Mouse (Mus musculus): ENCODE measurements around the gene Agtpbp1. TPM values are rescaled to one million over a fixed set of nuclear protein-coding genes. Genes with fewer than 3 reads are reported as not detected.

Gene Agtpbp1
- total RNA-seq, 2 experiments from 2014 or later: 29.7 to 49.9 TPM

DNA sequence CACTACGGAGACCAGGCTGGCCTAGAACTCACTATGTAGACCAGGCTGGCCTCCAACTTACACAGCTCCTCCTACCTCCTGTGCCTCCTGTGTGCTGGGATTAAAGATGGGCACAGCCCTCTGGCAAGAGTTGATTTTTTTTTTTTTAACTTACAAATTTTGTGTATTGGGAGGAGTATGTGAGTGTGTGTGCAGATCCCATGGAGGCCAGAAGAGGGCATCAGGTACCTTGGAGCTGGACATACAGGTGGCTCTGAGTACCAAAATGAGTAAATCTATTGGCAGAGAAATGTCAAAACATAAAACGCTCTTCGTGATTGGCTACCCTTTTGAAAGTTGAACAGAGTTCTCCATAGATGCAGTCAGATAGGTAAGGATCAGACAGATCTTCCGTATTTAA lies 4.1 kb downstream of the Agtpbp1 start:
- DNase-seq: no peak

DNA sequence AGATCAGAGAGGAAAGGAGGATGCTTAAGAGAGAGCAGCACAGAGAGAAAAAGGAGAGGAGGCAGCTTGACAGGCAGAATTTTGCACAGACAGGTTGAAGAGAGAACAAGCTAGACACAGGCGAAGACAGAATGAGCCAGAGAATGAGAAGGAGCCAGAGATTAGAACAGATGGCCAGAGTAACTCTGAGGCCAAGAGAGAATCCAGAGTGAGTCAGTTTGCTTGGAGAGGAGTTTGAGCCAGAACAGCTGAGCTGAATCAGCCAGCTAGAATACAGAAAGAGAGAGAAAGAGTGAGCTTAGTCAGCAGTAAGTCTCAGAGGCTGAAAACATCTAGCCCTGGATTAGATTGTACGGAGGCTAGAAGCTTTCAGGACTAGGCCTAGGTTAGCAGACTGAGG lies 12.5 kb downstream of the Agtpbp1 start:
- no peak for DNase-seq

DNA sequence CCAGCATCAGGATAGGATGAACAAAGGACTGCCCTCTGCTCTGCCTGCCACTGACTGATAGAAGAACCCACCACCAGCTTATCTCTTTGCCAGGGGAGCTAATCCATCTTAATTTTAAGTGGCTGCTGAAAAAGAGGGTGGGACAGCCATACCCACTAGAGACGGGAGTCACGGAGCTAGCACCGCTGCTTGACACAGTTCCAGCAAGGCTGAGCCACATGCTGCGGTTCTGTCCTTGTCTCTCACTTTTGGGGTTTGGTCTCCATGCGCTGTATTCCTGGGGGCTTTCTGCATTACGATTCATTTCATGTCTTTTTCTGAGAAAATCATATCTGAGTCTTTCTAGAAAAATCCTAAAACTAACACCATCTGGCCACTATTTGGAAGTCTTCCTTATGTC lies 13.9 kb downstream of the Agtpbp1 start:
- no peak for DNase-seq

DNA sequence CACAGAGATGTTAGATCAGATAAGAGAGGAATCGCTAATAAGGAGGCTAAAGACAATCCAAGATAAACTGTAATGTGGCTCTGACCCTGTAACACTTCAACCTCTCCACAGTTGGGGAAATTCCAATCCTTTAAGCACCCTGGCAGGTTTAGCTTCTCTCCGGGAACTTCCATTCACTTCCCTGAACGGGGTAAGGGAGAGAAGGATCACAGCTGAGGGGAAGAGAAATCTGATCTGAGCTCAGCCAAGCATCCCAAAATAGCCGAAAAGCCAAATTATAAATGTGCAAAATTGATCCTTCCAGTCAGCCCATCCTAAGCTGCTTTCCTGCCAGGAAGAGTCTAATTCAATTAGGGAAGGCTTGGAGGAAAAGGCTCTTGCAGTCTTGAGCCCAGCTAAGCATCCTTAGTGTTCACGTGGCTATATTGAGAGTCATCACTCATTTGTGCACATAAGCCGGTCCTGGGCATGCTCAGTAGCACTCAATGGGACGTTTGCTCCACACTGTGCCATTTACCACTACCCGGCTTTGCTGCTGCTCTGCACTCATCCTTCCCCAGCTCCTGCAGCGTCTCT lies 19.0 kb downstream of the Agtpbp1 start:
- no peak for DNase-seq

DNA sequence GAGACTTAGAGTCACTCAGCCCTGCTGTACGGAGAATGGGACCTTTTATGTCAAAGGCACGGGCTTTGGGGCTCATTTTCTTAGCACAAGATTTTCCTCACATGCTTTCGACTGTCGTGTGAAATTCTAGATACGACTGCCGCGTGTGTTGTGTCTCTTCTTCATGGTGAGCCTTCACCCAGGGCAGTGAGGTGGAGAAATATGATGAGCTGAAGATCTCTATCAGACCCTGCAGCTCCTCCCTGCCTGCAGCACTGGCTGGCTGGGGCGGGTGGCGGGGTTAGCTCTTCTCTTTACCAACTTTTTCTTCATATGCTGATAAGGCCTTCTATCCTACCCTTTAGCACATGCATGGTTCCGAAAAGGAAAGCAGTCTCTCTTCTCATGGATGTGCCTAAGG lies 20.1 kb downstream of the Agtpbp1 start:
- no peak for DNase-seq

DNA sequence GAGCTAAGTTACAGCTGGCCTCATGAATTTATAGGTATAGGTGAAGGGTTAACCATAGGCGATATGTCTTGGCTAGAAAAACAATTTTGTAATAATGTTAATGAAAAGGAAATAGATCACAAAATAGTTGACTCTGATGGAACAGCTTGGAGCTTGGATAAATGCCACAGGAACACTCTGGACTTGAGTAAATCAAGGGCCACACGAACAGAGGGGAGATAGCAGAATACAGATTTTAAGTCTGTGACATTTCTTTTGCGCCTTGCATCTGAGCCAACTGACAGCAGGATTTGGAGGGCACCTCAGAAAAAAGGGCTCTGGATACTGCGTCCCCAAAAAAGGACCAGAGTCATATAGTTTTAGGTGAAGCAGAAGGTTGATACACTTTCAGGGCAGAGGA lies 20.5 kb downstream of the Agtpbp1 start:
- no peak for DNase-seq

DNA sequence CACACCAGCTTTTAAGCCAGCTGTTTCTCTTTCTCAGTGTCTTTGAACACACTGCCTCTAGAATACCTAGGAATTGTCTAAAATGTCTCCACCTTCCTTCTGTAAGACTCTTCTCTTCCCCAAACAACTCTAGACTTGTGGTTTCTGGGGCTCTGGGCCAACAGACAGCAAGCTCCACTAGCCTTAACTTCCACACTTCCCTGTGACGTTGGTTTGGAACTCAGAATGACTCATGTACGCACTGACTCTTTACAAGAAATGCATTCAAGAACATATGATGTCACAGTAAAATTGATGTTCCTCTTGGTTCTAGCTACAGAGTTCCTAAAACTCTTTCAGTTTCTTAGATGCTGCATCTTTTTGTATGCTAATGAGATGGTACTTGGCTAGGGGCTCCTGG lies 22.6 kb downstream of the Agtpbp1 start:
- no peak for DNase-seq

DNA sequence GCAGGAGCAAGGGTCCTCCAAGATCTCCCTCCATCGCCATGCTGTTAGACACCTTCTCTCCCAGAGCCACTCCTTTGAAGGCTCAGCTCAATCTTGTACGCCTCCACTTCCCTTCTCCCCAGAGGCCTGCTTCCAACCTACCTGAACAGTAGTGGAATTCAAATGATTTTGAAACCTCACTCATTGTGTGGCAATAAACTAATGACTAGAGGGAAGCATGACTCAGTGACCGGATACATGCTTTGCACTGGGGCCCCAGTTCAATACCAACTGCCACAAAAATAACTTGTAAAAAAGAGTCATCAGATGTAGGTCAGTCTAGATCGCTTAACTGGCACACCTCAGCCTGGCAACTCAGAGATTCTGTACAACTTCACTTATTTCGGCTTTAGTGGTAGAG lies 26.3 kb downstream of the Agtpbp1 start:
- DNase-seq: no peak

DNA sequence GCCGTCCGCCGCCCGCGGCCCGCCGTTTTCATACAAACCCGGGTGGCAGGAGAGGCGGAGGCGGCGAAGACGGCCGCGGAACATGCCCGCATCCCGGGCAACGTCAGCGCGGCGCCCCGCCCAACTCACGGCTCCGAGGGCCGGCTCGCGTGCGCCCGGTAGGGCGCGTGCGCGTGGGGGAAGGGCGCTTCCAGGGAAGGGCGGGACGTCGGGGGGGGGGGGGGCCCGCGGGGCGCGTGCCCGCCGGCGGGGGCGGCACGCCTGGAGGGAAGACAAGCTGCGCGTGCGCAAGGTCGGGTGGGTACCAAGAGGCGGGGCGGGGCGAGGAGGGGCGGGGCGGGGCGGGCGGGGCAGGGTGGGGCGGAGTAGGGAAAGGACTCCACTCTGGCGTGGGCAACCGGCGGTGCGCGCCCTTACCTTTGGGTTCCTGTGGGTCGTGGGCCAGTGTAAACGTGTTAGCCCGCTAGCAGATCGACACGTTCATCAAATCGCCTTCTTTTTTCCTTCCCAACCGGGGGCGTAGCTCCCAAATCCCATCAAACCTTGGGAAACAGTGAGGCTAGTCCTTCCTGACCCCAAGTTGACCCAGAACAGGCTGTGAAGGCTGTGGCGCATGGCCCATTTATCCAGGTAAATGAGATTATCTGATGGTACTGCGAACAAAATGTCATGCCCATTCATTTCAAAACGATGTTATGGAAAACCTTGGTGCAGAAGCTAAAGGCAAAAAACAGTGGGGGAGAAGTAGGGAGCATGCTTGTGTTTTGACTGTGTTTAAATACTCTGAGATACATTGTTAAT lies 27.6 kb downstream of the Agtpbp1 start:
- DNase-seq: peak; percentile 94

DNA sequence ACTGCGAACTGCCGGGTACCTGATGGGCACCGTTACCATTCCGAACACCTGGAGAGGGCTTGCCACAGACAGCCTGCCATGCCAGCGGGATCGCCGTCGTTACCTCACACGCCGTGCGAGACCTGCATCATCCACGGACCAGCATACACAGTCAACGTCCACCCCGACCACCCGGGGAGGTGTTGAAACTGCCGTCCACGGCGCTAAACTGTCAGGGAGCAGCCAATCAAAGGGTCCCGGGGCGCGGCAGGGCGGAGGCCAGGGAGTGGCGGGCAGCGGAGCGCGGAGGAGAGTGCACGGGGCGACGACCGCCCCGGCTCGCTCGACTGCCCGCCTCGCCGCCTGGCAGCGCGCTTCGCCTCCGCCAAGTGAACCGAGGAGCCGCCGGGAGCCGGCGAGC lies 28.4 kb downstream of the Agtpbp1 start:
- peak; percentile 64 for DNase-seq

DNA sequence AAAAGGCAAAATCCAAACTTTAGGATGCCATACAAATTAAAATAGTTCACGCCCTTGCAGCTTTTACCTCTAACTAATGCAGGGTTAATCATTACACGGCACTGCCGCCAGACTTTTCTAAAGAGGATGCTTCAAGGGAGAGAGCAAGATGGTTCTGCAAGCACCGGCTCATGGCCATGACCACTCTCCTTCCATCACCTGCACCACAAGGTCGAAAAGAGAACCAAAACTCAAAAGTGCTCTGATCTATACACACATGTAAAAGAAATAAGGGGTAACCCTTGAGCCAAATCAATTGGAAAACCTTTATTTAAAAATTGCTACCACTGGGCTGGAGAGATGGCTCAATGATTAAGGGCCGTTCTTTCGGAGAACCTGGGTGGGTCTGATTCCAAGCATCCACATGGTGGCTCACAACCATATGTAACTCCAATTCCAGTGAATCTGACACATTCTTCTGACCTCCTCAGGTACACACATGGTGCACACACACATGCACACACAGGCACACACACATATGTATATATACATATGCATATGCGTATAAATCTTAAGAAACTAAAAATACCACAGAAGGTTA lies 29.3 kb downstream of the Agtpbp1 start:
- DNase-seq: no peak

DNA sequence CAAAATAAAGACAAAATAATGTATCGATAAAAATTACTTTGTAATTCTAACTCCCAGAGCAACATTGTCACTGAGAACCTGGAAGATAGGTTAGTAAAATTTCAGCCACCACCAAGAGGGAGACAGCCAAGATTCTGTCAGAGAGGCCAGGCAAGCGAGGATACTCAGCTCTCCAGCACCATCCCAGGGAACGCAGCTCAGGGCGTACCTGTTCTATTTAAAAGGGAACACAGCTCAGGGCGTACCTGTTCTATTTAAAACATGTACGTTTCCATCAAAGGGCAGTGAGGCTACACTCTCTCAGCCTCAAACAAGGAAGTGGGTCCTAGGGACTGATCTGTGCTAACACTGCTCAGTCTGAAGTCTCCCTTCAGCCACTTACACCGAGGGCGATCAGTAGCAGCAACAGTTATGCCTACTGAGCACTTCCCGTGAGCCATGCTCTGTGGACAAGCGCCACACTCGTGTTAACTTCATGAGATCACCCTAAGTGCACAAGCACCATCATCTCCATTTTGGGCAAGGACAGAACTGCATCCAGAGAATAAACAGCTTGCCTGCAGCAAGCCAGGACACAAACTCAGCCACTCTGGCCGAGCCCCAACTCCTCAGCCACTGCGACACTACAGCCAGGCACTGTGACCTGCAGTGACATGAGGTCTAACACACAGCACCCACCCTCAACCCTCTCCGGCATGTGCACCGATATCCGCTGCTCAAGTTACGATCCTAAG lies 30.1 kb downstream of the Agtpbp1 start:
- DNase-seq: no peak

DNA sequence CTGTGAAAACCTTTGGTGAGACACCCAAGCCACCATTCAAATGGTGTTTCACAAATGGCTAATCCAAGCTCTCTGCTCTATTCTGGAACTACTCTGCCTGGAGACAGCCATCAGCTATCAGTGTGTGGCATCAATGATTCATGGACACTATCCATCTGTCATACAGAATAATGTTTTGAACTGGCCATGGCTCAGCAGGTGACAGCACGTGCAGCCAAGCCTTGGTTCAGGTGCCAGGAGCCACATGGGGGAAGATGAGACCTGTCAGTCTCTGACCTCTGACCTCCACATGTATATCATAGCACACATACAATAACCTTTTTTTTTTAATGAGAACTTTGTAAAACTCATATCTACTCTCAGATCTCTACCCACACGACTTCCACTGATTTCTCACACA lies 32.3 kb downstream of the Agtpbp1 start:
- DNase-seq: no peak

DNA sequence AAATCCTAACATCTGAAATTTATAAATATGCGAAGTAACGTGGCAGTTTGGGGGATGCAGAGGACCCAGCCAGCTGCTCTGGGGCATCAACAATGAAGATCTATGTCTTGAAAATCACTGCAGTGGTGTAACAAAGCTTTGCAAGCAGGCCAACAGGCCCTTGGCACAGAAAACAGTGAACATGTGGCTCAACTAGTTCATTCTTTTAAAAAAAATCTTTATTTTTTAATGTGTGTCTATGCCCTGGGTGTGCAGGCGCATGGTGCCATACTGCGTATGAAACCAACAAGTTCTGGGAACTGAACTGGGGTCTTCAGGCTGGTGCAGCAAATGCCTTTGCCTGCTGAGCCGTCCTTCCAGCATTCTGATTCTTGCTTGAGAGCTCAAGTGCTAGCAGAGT lies 32.7 kb downstream of the Agtpbp1 start:
- DNase-seq: no peak

DNA sequence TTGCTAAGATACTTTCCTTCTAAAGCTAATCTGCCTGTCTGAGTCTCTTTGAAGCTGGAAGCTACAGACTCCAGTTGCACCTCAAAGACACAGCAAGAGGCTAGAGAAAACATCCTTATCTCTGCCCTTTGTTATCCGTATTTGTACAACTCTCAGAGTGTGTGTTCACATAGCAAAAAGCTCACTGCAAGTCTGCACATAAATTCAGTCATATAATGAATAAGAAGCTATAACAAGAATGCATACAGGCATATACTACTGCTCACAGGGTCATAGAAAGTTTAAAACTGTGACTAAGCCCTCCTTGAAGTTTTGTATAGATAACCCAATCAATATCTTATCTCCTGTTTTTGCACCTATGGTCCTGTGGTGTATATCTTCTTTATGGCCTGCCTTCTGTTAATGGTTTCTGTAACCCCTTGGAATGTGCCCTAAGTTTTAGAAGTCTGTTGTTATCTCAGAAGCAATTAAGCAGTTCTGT lies 35.7 kb downstream of the Agtpbp1 start:
- DNase-seq: no peak

DNA sequence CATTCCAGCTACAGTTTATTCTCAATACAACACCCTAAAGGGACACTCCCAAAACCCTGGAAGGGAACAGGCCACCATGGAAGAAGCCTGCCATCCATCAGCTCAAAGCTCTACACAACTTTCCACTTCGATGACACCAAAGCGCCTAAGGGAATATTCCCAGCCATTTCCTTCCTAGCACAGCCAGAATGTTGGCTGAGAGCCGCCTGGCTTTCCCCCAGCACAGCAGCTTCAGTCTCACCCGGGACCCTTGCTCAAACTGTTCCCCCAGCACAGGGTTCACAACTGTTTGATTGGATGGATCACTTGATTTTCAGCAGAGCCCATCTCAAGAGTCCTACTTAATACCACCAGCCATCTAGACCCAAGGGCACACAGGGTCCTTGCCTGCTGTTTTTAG lies 37.3 kb downstream of the Agtpbp1 start:
- DNase-seq: peak; percentile 26

DNA sequence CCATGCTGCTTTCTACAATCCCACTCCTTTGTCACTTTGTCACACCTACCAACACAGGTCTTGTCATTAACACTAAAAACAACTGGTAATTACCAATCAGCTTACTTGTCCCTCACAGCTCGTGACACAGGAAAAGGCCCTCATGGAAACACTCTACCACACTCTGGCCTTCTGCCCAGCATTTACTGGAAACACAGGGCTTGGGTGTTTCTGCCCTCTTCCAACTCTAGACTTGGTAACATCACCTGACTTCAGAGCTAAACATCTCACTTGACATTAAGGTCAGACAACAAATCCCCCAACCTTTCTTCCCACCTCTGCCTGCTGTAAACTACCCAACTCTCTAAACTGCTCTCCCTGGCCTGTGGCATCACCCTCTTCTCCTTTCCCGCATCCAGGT lies 37.9 kb downstream of the Agtpbp1 start:
- peak; percentile 22 for DNase-seq

DNA sequence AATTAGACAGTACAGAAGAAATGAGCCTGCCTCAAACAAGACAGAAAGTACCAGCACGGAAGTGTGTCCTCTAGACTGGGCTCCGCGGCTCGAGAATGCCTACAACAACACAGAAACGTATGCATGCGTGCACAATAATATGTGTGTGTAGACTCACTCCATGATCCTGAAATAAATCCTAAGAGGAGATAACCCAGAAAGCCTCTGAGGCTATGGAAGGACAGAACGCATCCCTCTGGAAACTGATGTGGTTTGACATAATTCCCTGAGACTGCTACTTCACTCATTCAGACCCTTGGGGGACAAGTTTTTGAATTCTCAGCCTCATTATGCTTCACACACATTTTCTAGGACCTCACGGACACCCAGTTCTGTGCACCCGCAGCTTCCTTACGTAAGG lies 42.6 kb downstream of the Agtpbp1 start:
- DNase-seq: no peak

DNA sequence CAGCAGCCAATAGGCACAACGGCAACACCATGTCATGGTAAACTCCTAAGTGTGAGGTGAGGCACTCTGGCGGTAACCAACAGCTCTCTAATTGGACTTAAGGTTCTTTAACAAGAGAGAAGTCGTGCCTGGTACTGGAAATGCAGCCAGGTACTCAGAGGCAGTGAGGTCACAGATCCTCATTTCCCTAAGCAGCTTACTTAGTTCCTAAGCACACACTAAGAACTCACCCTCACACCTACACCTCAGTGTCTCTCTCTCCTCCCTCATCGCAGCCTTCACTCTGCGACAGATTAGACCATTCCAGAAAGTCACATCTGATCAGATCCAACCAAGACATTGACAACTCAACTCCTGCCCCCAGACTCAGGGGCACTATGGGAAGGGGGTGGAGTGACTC lies 45.0 kb downstream of the Agtpbp1 start:
- no peak for DNase-seq

DNA sequence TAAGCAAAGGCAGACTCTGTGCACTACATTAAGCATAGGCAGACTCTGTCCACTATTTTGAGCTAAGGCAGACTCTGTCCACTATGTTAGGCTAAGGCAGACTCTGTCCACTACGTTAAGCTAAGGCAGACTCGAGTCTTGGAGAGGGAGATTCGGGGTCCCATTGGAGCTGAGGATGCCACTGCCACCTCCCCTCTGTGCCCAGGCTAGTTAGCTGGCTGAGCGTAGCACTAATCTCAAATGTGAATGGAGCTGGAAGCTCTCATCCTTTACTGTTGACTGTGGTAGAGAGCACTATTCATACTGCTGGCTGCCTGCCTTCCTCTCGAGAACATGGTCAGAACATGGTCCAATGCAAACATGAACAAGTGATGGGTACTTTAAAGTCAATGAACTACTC lies 46.4 kb downstream of the Agtpbp1 start:
- DNase-seq: no peak

DNA sequence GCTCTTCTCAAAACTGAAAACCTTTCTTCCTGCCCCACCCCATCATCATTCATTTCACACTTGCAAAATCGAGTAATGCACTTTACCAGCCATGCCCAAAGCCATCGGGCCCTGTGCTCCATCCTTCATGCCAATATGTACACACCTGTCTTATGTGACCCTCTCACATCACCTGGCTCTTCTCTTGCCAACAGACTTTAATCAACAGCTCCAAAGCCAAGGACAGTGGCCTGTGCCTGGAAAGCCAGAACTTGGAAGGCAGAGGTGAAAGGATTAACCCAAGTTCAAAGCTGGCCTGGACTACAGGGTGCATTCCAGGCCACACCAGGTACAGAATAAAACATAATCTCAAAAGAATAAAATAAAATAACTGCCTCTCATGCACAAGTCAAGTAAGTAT lies 48.4 kb downstream of the Agtpbp1 start:
- DNase-seq: no peak

DNA sequence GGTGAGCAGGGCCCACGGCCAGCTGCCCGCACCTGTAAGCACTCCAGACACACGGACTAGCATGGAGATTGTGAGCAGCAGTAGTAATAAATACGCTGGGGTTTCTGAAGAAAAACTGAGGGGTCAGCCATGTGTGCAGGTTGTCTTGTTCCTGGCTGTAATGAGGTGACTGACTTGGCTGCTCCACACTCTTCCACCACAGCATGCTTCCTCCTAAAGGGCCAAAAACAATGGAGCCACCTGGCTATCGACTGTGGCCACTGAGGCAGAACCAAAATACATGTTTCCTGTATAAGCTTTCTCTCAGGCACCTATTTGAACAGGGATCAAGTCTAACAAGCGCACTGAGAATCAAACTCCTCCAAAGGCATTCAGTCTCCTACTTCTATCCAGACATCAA lies 49.3 kb downstream of the Agtpbp1 start:
- DNase-seq: no peak

DNA sequence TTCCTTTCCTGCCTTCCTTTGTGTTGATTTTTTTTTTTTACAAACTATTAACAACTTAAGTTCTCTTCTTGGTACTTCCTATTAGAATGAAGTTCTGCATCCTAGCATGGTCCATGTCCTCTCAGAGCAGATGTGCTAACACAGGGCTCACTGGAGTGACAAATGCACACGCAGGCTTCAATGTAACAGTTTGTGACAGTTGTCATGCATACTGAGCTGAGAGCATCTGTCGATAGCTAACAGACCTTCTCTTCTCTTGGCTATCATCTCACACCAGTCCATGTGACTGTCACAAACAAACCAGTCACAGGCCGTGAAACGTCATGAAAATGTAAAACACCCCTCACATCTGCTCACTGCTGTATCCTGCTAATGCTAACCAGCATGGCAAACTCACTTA lies 50.7 kb downstream of the Agtpbp1 start:
- DNase-seq: no peak

Data from adrenal gland, postnatal 10 days (tissue).